ENCODE assay signal across 29 mouse cellular contexts in the genomic region with DNA sequence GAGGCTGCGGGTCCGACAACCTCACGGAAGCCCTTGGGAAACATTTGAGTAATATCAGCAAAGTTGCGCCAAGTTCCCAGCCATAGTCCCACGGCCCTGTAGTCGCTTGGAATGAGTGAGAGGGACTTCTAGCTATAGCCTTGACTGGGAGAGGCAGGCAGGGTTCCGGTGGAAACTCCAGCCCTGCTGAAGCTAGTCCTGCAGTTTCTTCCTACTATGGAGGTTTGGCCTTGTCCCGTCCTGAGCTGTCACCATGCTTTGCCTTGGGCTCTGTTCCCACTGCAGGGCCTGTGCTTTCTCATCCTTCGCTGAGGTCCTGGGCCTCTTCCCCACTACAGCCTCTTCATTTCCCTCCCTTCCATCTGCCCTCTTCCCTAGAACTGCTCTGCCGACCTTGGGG. TPM values are rescaled to one million over a fixed set of nuclear protein-coding genes. Genes with fewer than 3 reads are reported as not detected.
A peak's percentile ranks its signal among the peaks of the same experiment; 100 is the strongest.
DNase-seq lines count a peak whose midpoint lies in the region; ATAC-seq and TF ChIP-seq lines count a peak whose summit lies in the region.
"Had no signal": no experiment of that assay in that cellular context is flagged by ENCODE, and none has a peak within 500 bp of the region (broad histone marks: within the 10 kb centered on the region; RNA-seq: fewer than 3 reads in every experiment).

No protein-coding gene starts in this region.

- no peak for TF ChIP-seq CTCF in liver, postnatal 0 days (IDR thresholded peaks at IDR 0.05; ENCODE audit: low read depth)
- no peak for TF ChIP-seq CTCF in cerebellum, adult 2 months (IDR thresholded peaks at IDR 0.05; ENCODE audit: borderline replicate concordance, insufficient read depth, low read depth, low read length)

- TF ChIP-seq EP300 in liver, postnatal 0 days (IDR thresholded peaks at IDR 0.05; ENCODE audit: low read depth): no peak

- H3K9ac ChIP-seq in liver, postnatal 0 days (replicated peaks): no peak overlapping the region
- no peak overlapping the region for H3K9ac ChIP-seq in liver, embryonic 12.5 days
- H3K9ac ChIP-seq: embryonic facial prominence, embryonic 15.5 days; forebrain, embryonic 15.5 days; hindbrain, embryonic 15.5 days had no signal

- no peak overlapping the region for H3K4me2 ChIP-seq in liver, postnatal 0 days (ENCODE audit: low read depth, low read length)
- H3K4me2 ChIP-seq in liver, embryonic 12.5 days: no peak overlapping the region
- H3K4me2 ChIP-seq: embryonic facial prominence, embryonic 15.5 days; forebrain, embryonic 15.5 days; hindbrain, embryonic 15.5 days had no signal

- H3K9me3 ChIP-seq in liver, postnatal 0 days (ENCODE audit: low read length): no peaks in the 10 kb centered on the region
- H3K9me3 ChIP-seq in liver, embryonic 12.5 days (replicated peaks): no peaks in the 10 kb centered on the region
- H3K9me3 ChIP-seq in limb, embryonic 10.5 days (replicated peaks): no peaks in the 10 kb centered on the region
- H3K9me3 ChIP-seq: embryonic facial prominence, embryonic 15.5 days; forebrain, embryonic 10.5 days; forebrain, embryonic 15.5 days; heart, embryonic 10.5 days; hindbrain, embryonic 15.5 days had no signal

- H3K27ac ChIP-seq in liver, postnatal 0 days (ENCODE audit: low read depth): no peak overlapping the region
- no peak overlapping the region for H3K27ac ChIP-seq in liver, embryonic 12.5 days
- H3K27ac ChIP-seq in limb, embryonic 10.5 days: no peak overlapping the region
- H3K27ac ChIP-seq in cerebellum, adult 2 months (ENCODE audit: insufficient read depth, low read length): no peak overlapping the region
- H3K27ac ChIP-seq: embryonic facial prominence, embryonic 15.5 days; forebrain, embryonic 10.5 days; forebrain, embryonic 15.5 days; heart, embryonic 10.5 days; hindbrain, embryonic 15.5 days had no signal

- peaks cover 27% of the 10 kb centered on the region for H3K36me3 ChIP-seq in liver, postnatal 0 days (replicated peaks; ENCODE audit: insufficient read depth, low read length)
- H3K36me3 ChIP-seq in liver, embryonic 12.5 days: peaks cover 55% of the 10 kb centered on the region
- peaks cover 88% of the 10 kb centered on the region for H3K36me3 ChIP-seq in limb, embryonic 10.5 days

- H3K4me1 ChIP-seq in liver, postnatal 0 days (ENCODE audit: insufficient read depth): no peaks in the 10 kb centered on the region
- no peaks in the 10 kb centered on the region for H3K4me1 ChIP-seq in liver, embryonic 12.5 days
- no peaks in the 10 kb centered on the region for H3K4me1 ChIP-seq in limb, embryonic 10.5 days
- H3K4me1 ChIP-seq in cerebellum, adult 2 months (ENCODE audit: control insufficient read depth, insufficient read depth, low read length): no peaks in the 10 kb centered on the region
- H3K4me1 ChIP-seq: embryonic facial prominence, embryonic 15.5 days; forebrain, embryonic 10.5 days; forebrain, embryonic 15.5 days; heart, embryonic 10.5 days; hindbrain, embryonic 15.5 days had no signal

- WGBS in liver, postnatal 0 days (ENCODE audit: insufficient replicate concordance): 86% methylated on average over 10 of the region's 10 CpGs
- WGBS in liver, embryonic 12.5 days (ENCODE audit: insufficient replicate concordance): 86% methylated on average over 10 of the region's 10 CpGs
- 95% methylated on average over 10 of the region's 10 CpGs for WGBS in limb, embryonic 10.5 days
- WGBS in cerebellum, adult 2 months: 92% methylated on average over 10 of the region's 10 CpGs

- no peak for TF ChIP-seq POLR2A in cerebellum, adult 2 months (IDR thresholded peaks at IDR 0.05; ENCODE audit: borderline replicate concordance, insufficient read depth, low read length)

- peak; percentile 80 for DNase-seq in heart, adult 11 months
- no peak for DNase-seq in heart, postnatal 25 days (ENCODE audit: low spot score)
- DNase-seq in liver, postnatal 0 days: peak; percentile 9
- peak; percentile 85 for DNase-seq in adrenal gland, postnatal 14 days
- DNase-seq in limb, embryonic 10.5 days (ENCODE audit: low spot score): peak; percentile 28
- DNase-seq in spleen, postnatal 4 days (ENCODE audit: low spot score in 2 of 2): no peak
- DNase-seq in cerebellum, adult 2 months: no peak
- DNase-seq: cerebellum, adult 8-10 months; cerebellum, postnatal 14 days; embryo, embryonic 11 days; gastrocnemius, postnatal 36 days; heart, postnatal 10 days had no signal

- intact Hi-C loops in heart, postnatal 25 days (cut with DNase I): no loop called here

- no peak for ATAC-seq in liver, postnatal 0 days
- no peak for ATAC-seq in liver, embryonic 12.5 days
- ATAC-seq: forebrain, embryonic 15.5 days; intestine, embryonic 16.5 days; Patski had no signal

- no peak overlapping the region for H3K4me3 ChIP-seq in liver, postnatal 0 days (ENCODE audit: low read depth, low read length)
- no peak overlapping the region for H3K4me3 ChIP-seq in liver, embryonic 12.5 days
- H3K4me3 ChIP-seq in limb, embryonic 10.5 days: no peak overlapping the region
- H3K4me3 ChIP-seq in cerebellum, adult 2 months (replicated peaks; ENCODE audit: insufficient read depth, low read depth, low read length): no peak overlapping the region
- H3K4me3 ChIP-seq: embryonic facial prominence, embryonic 15.5 days; erythroblast, embryonic 14.5 days; forebrain, embryonic 10.5 days; forebrain, embryonic 15.5 days; heart, embryonic 10.5 days; hindbrain, embryonic 15.5 days had no signal

- no peaks in the 10 kb centered on the region for H3K27me3 ChIP-seq in liver, postnatal 0 days (ENCODE audit: insufficient read depth, low read length)
- H3K27me3 ChIP-seq in liver, embryonic 12.5 days (replicated peaks): no peaks in the 10 kb centered on the region
- H3K27me3 ChIP-seq in limb, embryonic 10.5 days (ENCODE audit: low read depth, poor library complexity, severe bottlenecking): no peaks in the 10 kb centered on the region
- no peaks in the 10 kb centered on the region for H3K27me3 ChIP-seq in cerebellum, adult 2 months (ENCODE audit: control insufficient read depth, insufficient read depth, low read length)
- H3K27me3 ChIP-seq: embryonic facial prominence, embryonic 15.5 days; forebrain, embryonic 15.5 days; hindbrain, embryonic 15.5 days had no signal

RNA-seq across cellular contexts. Expression of gene Plxnb1, which starts 21.0 kb away (rescaled TPM):
- 10 to 100 TPM; 21.1 to 22.9 TPM for total RNA-seq in heart, postnatal 25 days (2021)
- 1.9 and 2.2 TPM in 2 replicates for polyA plus RNA-seq in liver, postnatal 0 days (2015; fragmentation: Nextera tagmentation; extraction: Ambion mirVana)
- 4.9 TPM in 2 replicates for polyA plus RNA-seq in liver, embryonic 12.5 days (2016; fragmentation: Nextera tagmentation; extraction: Ambion mirVana)
- total RNA-seq in adrenal gland, postnatal 14 days (2021): 63.8 and 67.0 TPM in 2 replicates
- polyA plus RNA-seq in limb, embryonic 10.5 days (2016; fragmentation: Nextera tagmentation; extraction: Ambion mirVana): 18.6 and 23.7 TPM in 2 replicates
- 26.4 and 26.6 TPM in 2 replicates for polyA plus RNA-seq in cerebellum, adult 2 months (2012; rRNA removed)

RNA-seq across cellular contexts. Expression of gene Tma7, which starts 33.8 kb away (rescaled TPM):
- 100 to 1,000 TPM; 243 to 255 TPM for total RNA-seq in heart, postnatal 25 days (2021)
- 283 and 284 TPM in 2 replicates for polyA plus RNA-seq in liver, postnatal 0 days (2015; fragmentation: Nextera tagmentation; extraction: Ambion mirVana)
- polyA plus RNA-seq in liver, embryonic 12.5 days (2016; fragmentation: Nextera tagmentation; extraction: Ambion mirVana): 522 and 538 TPM in 2 replicates
- 326 and 340 TPM in 2 replicates for total RNA-seq in adrenal gland, postnatal 14 days (2021)
- 805 and 864 TPM in 2 replicates for polyA plus RNA-seq in limb, embryonic 10.5 days (2016; fragmentation: Nextera tagmentation; extraction: Ambion mirVana)
- polyA plus RNA-seq in cerebellum, adult 2 months (2012; rRNA removed): 144 and 152 TPM in 2 replicates

RNA-seq across cellular contexts. Expression of gene Ccdc51, which starts 33.9 kb away (rescaled TPM):
- total RNA-seq in heart, postnatal 25 days (2021): 10 to 100 TPM; 11.5 to 12.2 TPM
- polyA plus RNA-seq in liver, postnatal 0 days (2015; fragmentation: Nextera tagmentation; extraction: Ambion mirVana): 8.9 and 9.1 TPM in 2 replicates
- polyA plus RNA-seq in liver, embryonic 12.5 days (2016; fragmentation: Nextera tagmentation; extraction: Ambion mirVana): 14.5 and 15.3 TPM in 2 replicates
- total RNA-seq in adrenal gland, postnatal 14 days (2021): 15.7 and 17.2 TPM in 2 replicates
- polyA plus RNA-seq in limb, embryonic 10.5 days (2016; fragmentation: Nextera tagmentation; extraction: Ambion mirVana): 13.6 and 14.1 TPM in 2 replicates
- polyA plus RNA-seq in cerebellum, adult 2 months (2012; rRNA removed): 6.6 and 7.7 TPM in 2 replicates

RNA-seq across cellular contexts. Expression of gene Atrip, which starts 42.3 kb away (rescaled TPM):
- total RNA-seq in heart, postnatal 25 days (2021): 1 to 10 TPM; 6.7 to 7.1 TPM
- 6.1 and 6.7 TPM in 2 replicates for polyA plus RNA-seq in liver, postnatal 0 days (2015; fragmentation: Nextera tagmentation; extraction: Ambion mirVana)
- 18.6 and 19.4 TPM in 2 replicates for polyA plus RNA-seq in liver, embryonic 12.5 days (2016; fragmentation: Nextera tagmentation; extraction: Ambion mirVana)
- 14.6 and 16.0 TPM in 2 replicates for total RNA-seq in adrenal gland, postnatal 14 days (2021)
- polyA plus RNA-seq in limb, embryonic 10.5 days (2016; fragmentation: Nextera tagmentation; extraction: Ambion mirVana): 35.3 and 36.8 TPM in 2 replicates
- polyA plus RNA-seq in cerebellum, adult 2 months (2012; rRNA removed): 38.0 and 39.1 TPM in 2 replicates

RNA-seq across cellular contexts. Expression of gene Fbxw21, which starts 45.6 kb away (rescaled TPM):
- not detected for total RNA-seq in heart, postnatal 25 days (2021)
- not detected in 2 replicates for polyA plus RNA-seq in liver, postnatal 0 days (2015; fragmentation: Nextera tagmentation; extraction: Ambion mirVana)
- polyA plus RNA-seq in liver, embryonic 12.5 days (2016; fragmentation: Nextera tagmentation; extraction: Ambion mirVana): not detected in 2 replicates
- total RNA-seq in adrenal gland, postnatal 14 days (2021): not detected in 2 replicates
- not detected in 2 replicates for polyA plus RNA-seq in limb, embryonic 10.5 days (2016; fragmentation: Nextera tagmentation; extraction: Ambion mirVana)
- polyA plus RNA-seq in cerebellum, adult 2 months (2012; rRNA removed): not detected in 2 replicates
- total RNA-seq: CH12.LX; common myeloid progenitor, adult 5-6 weeks; gastrocnemius, adult 8-10 months; gastrocnemius, postnatal 36 days; heart, adult 18-20 months; heart, postnatal 10 days; hematopoietic stem cell, adult 5-6 weeks had no signal
- polyA plus RNA-seq: C2C12; embryonic facial prominence, embryonic 11.5 days; embryonic facial prominence, embryonic 15.5 days; erythroblast, embryonic 14.5 days; forebrain, embryonic 10.5 days; forebrain, embryonic 15.5 days; heart, embryonic 10.5 days; heart, embryonic 14.5 days; hindbrain, embryonic 15.5 days; intestine, embryonic 16.5 days; Patski had no signal

Comparison
In these comparisons a context has a peak if more than half of its experiments do, and no peak if none do; other contexts are left out.
1. DNase-seq: peak in heart, adult 11 months (single experiment), liver, postnatal 0 days (single experiment), adrenal gland, postnatal 14 days (single experiment) and limb, embryonic 10.5 days (single experiment); none in heart, postnatal 25 days (single experiment), spleen, postnatal 4 days (0 of 2) and cerebellum, adult 2 months (0 of 2).